Mouse (Mus musculus): Measurements from ENCODE around the gene Zswim1. TPM values are rescaled to one million over a fixed set of nuclear protein-coding genes. Genes with fewer than 3 reads are reported as not detected.
A peak's percentile ranks its signal among the peaks of the same experiment; 100 is the strongest.
"Not testable (repeated sequence)": the region's sequence is repeated elsewhere in the genome, so short reads cannot be mapped to it uniquely, and the experiment has no call there.

The Zswim1 gene
- polyA plus RNA-seq, 1 experiment: 4.1 TPM

- peak overlapping the region; percentile 90 for H3K27ac ChIP-seq (replicated peaks; ENCODE audit: low read depth, low read length)
- peaks cover 23% of the 10 kb centered on the region for H3K4me1 ChIP-seq (ENCODE audit: control insufficient read depth, insufficient read depth, insufficient read length, low read length)
- H3K4me3 ChIP-seq (ENCODE audit: insufficient read depth, low read depth, low read length): peak overlapping the region; percentile 49
Observed at GRCm38 (mm10) chr2:164859640-164860432, 37.4 kb downstream of the Zswim1 start.

- peaks cover 22% of the 10 kb centered on the region for H3K4me1 ChIP-seq (ENCODE audit: control insufficient read depth, insufficient read depth, insufficient read length, low read length)
- no peak overlapping the region for H3K4me3 ChIP-seq (ENCODE audit: insufficient read depth, low read depth, low read length)
- peak overlapping the region; percentile 91 for H3K27ac ChIP-seq (replicated peaks; ENCODE audit: low read depth, low read length)
Observed at GRCm38 (mm10) chr2:164861094-164861493, 38.6 kb downstream of the Zswim1 start.

- Histone ChIP-seq H3K27ac (replicated peaks; ENCODE audit: low read depth, low read length) (peak overlapping the region; percentile 91), H3K4me1 (ENCODE audit: control insufficient read depth, insufficient read depth, insufficient read length, low read length) (peaks cover 23% of the 10 kb centered on the region), H3K4me3 (ENCODE audit: insufficient read depth, low read depth, low read length) (no peak overlapping the region)
Observed at GRCm38 (mm10) chr2:164862179-164862861, 39.8 kb downstream of the Zswim1 start.

GRCm38 (mm10) chr2:164863411-164863810 lies 40.9 kb downstream of the Zswim1 start:
- Histone ChIP-seq H3K27ac (replicated peaks; ENCODE audit: low read depth, low read length) (peak overlapping the region; percentile 16; the same call in 1 of the 2 replicates), H3K4me1 (ENCODE audit: control insufficient read depth, insufficient read depth, insufficient read length, low read length) (peaks cover 21% of the 10 kb centered on the region)
- not testable (repeated sequence) for H3K4me3 ChIP-seq (ENCODE audit: insufficient read depth, low read depth, low read length)

GRCm38 (mm10) chr2:164864593-164864992 lies 42.1 kb downstream of the Zswim1 start:
- H3K4me1 ChIP-seq (ENCODE audit: control insufficient read depth, insufficient read depth, insufficient read length, low read length): peaks cover 20% of the 10 kb centered on the region
- 0 out of 2 replicates have a peak overlapping the region, but pooled peaks have one; percentile 2 for H3K27ac ChIP-seq (replicated peaks; ENCODE audit: low read depth, low read length)
- no peak overlapping the region for H3K4me3 ChIP-seq (ENCODE audit: insufficient read depth, low read depth, low read length)

- no peak overlapping the region for H3K4me3 ChIP-seq (ENCODE audit: insufficient read depth, low read depth, low read length)
- peak overlapping the region; percentile 81 for H3K27ac ChIP-seq (replicated peaks; ENCODE audit: low read depth, low read length)
- H3K4me1 ChIP-seq (ENCODE audit: control insufficient read depth, insufficient read depth, insufficient read length, low read length): peaks cover 9% of the 10 kb centered on the region
Observed at GRCm38 (mm10) chr2:164866741-164867551, 44.5 kb downstream of the Zswim1 start.

- Histone ChIP-seq H3K4me1 (ENCODE audit: control insufficient read depth, insufficient read depth, insufficient read length, low read length) (peaks cover 10% of the 10 kb centered on the region), H3K27ac (replicated peaks; ENCODE audit: low read depth, low read length) (peak overlapping the region; percentile 41)
Observed at GRCm38 (mm10) chr2:164867566-164867965, 45.1 kb downstream of the Zswim1 start.

GRCm38 (mm10) chr2:164868491-164868890 lies 46.0 kb downstream of the Zswim1 start:
- H3K4me3 ChIP-seq (ENCODE audit: insufficient read depth, low read depth, low read length): no peak overlapping the region
- H3K4me1 ChIP-seq (ENCODE audit: control insufficient read depth, insufficient read depth, insufficient read length, low read length): peaks cover 10% of the 10 kb centered on the region; the same call in 1 of the 2 replicates
- no peak overlapping the region for H3K27ac ChIP-seq (replicated peaks; ENCODE audit: low read depth, low read length)

More at GRCm38 (mm10) chr2:164867566-164867965, 45.1 kb downstream of the Zswim1 start:
- no peak overlapping the region for H3K4me3 ChIP-seq (ENCODE audit: insufficient read depth, low read depth, low read length)

GRCm38 (mm10) chr2:164871602-164872303 lies 49.3 kb downstream of the Zswim1 start:
- Histone ChIP-seq H3K4me1 (ENCODE audit: control insufficient read depth, insufficient read depth, insufficient read length, low read length) (peaks cover 9% of the 10 kb centered on the region; the same call in 1 of the 2 replicates), H3K27ac (replicated peaks; ENCODE audit: low read depth, low read length) (no peak overlapping the region), H3K4me3 (ENCODE audit: insufficient read depth, low read depth, low read length) (no peak overlapping the region)

- H3K27ac ChIP-seq (replicated peaks; ENCODE audit: low read depth, low read length): peak overlapping the region; percentile 79
Observed at GRCm38 (mm10) chr2:164873621-164874020, 51.1 kb downstream of the Zswim1 start.

GRCm38 (mm10) chr2:164874239-164874769 lies 51.8 kb downstream of the Zswim1 start:
- H3K27ac ChIP-seq (replicated peaks; ENCODE audit: low read depth, low read length): peak overlapping the region; percentile 83
- peak overlapping the region; percentile 36 for H3K4me3 ChIP-seq (ENCODE audit: insufficient read depth, low read depth, low read length)

More at GRCm38 (mm10) chr2:164873621-164874020, 51.1 kb downstream of the Zswim1 start:
- H3K4me3 ChIP-seq (ENCODE audit: insufficient read depth, low read depth, low read length): peak overlapping the region; percentile 36
- peaks cover 13% of the 10 kb centered on the region; the same call in 1 of the 2 replicates for H3K4me1 ChIP-seq (ENCODE audit: control insufficient read depth, insufficient read depth, insufficient read length, low read length)

GRCm38 (mm10) chr2:164875648-164876047 lies 53.2 kb downstream of the Zswim1 start:
- not testable (repeated sequence) for H3K27ac ChIP-seq (replicated peaks; ENCODE audit: low read depth, low read length)
- peaks cover 13% of the 10 kb centered on the region; the same call in 1 of the 2 replicates for H3K4me1 ChIP-seq (ENCODE audit: control insufficient read depth, insufficient read depth, insufficient read length, low read length)

More at GRCm38 (mm10) chr2:164874239-164874769, 51.8 kb downstream of the Zswim1 start:
- peaks cover 13% of the 10 kb centered on the region; the same call in 1 of the 2 replicates for H3K4me1 ChIP-seq (ENCODE audit: control insufficient read depth, insufficient read depth, insufficient read length, low read length)

More at GRCm38 (mm10) chr2:164875648-164876047, 53.2 kb downstream of the Zswim1 start:
- not testable (repeated sequence) for H3K4me3 ChIP-seq (ENCODE audit: insufficient read depth, low read depth, low read length)
